Mouse (Mus musculus): Measurements from ENCODE around the gene Dscaml1. TPM values are rescaled to one million over a fixed set of nuclear protein-coding genes. Genes with fewer than 3 reads are reported as not detected.

The Dscaml1 gene
- polyA plus RNA-seq, 1 experiment from 2014 or later = 10.8 TPM

DNA sequence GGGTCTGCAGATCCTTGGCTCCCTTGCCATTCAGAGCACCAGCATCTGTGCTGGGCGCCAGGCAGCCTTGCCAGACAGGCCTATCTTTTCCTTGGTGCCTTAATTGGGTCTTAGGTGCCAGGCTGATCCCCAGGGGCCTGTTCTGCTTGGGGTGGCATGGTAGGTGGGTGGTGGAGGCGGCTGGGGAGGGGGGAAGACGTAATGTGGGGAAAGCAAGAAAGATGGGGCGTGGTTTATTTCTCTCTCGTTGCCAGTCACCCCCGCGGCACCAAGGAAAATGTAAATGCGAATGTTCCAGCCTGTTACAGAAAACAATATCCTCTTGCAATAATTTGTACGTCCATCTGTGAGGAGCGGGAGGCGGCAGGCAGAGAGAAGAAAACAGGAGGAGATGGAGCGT is 6.2 kb downstream of the Dscaml1 start:
- H3K9ac ChIP-seq (ENCODE audit: low read depth, low read length) = peak overlapping the region; percentile 58
- peaks cover 16% of the 10 kb centered on the region for H3K27me3 ChIP-seq (replicated peaks; ENCODE audit: control insufficient read depth, insufficient read depth, low read length)
- peak; percentile 15; the same call in 1 of the 2 replicates for ATAC-seq
- peak overlapping the region; percentile 78 for H3K4me2 ChIP-seq (ENCODE audit: low read length)
- 35% methylated on average over 12 of the region's 12 CpGs for WGBS
- H3K4me3 ChIP-seq (ENCODE audit: low read length) = peak overlapping the region; percentile 66
- H3K9me3 ChIP-seq (ENCODE audit: control insufficient read depth, low read length) = no peaks in the 10 kb centered on the region
- peak overlapping the region; percentile 83 for H3K27ac ChIP-seq (ENCODE audit: low read depth, low read length)
- no peaks in the 10 kb centered on the region for H3K36me3 ChIP-seq (ENCODE audit: control insufficient read depth, insufficient read depth, low read length)
- peaks cover 30% of the 10 kb centered on the region for H3K4me1 ChIP-seq (ENCODE audit: control insufficient read depth, insufficient read depth, low read depth, low read length)

DNA sequence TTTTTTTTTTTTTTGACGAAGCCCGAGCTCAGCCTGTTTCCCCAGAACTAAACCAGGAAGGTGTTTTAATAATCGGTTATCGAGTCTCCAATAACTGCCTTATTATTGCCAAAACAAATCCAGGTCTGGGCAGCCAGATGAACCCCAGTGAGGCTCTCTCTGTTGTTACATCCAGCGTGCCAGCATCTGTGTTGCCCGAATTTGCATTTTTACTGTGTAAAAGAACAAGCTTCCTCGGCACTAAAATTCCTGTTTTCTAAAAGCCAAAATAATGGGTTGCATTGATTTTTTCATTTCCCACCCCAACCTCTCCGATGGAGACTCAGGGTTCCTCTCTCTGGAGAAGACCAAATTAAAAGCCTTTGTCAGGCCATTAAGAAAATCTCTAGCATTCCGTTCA is 6.7 kb downstream of the Dscaml1 start:
- Histone ChIP-seq H3K4me3 (ENCODE audit: low read length) (peak overlapping the region; percentile 66), H3K27ac (ENCODE audit: low read depth, low read length) (peak overlapping the region; percentile 83), H3K9ac (ENCODE audit: low read depth, low read length) (peak overlapping the region; percentile 49), H3K36me3 (ENCODE audit: control insufficient read depth, insufficient read depth, low read length) (no peaks in the 10 kb centered on the region), H3K27me3 (replicated peaks; ENCODE audit: control insufficient read depth, insufficient read depth, low read length) (peaks cover 16% of the 10 kb centered on the region), H3K9me3 (ENCODE audit: control insufficient read depth, low read length) (no peaks in the 10 kb centered on the region), H3K4me1 (ENCODE audit: control insufficient read depth, insufficient read depth, low read depth, low read length) (peaks cover 30% of the 10 kb centered on the region), H3K4me2 (ENCODE audit: low read length) (peak overlapping the region; percentile 78)
- 35% methylated on average over 9 of the region's 9 CpGs for WGBS
- ATAC-seq = no peak

DNA sequence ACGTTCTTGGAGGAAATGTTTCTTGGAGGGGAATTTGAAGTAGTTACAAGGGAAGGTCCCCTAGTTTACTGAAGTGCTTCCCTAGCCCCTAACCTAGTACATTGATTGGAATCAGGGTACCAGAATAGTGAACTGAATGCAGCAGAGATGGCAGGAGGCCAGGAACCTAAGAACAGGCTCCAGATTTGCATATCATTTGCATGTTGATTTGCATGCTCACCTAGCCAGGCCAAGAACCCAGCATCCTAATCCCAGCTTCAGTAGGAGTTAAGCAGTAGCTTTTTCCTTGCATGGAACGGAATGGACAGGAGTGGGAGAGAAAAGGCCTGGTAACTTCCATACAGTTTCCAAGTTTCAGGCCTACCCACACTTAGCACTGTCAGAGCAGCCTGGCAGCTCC is 7.7 kb downstream of the Dscaml1 start:
- peak overlapping the region; percentile 6; the same call in 1 of the 2 replicates for H3K4me2 ChIP-seq (ENCODE audit: low read length)
- 51% methylated on average over 2 of the region's 2 CpGs for WGBS
- H3K27me3 ChIP-seq (replicated peaks; ENCODE audit: control insufficient read depth, insufficient read depth, low read length) = peaks cover 13% of the 10 kb centered on the region
- ATAC-seq = no peak
- H3K36me3 ChIP-seq (ENCODE audit: control insufficient read depth, insufficient read depth, low read length) = no peaks in the 10 kb centered on the region
- H3K4me3 ChIP-seq (ENCODE audit: low read length) = no peak overlapping the region
- H3K9ac ChIP-seq (ENCODE audit: low read depth, low read length) = no peak overlapping the region
- H3K9me3 ChIP-seq (ENCODE audit: control insufficient read depth, low read length) = no peaks in the 10 kb centered on the region
- H3K4me1 ChIP-seq (ENCODE audit: control insufficient read depth, insufficient read depth, low read depth, low read length) = peaks cover 30% of the 10 kb centered on the region
- peak overlapping the region; percentile 83; the same call in 1 of the 2 replicates for H3K27ac ChIP-seq (ENCODE audit: low read depth, low read length)

DNA sequence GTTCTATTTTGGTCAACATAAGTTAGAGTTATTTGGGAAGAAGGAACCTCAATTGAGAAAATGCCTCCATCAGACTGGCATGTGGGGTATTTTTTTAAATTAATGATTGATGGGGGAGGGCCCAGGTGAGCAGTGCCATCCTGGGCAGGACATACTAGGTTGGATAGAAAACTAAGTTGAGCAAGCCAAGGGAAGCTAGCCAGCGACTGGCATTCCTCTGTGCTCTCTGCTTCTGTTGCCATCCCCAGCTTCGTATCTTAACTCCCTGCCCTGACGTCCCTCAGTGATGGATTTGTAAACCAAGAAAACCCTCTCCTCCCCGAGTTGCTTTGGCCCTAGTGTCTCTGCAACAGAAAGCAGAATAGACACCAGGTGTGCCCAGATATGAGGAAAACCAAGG is 12.6 kb downstream of the Dscaml1 start:
- no peak for ATAC-seq
- Histone ChIP-seq H3K36me3 (ENCODE audit: control insufficient read depth, insufficient read depth, low read length) (no peaks in the 10 kb centered on the region), H3K4me3 (ENCODE audit: low read length) (no peak overlapping the region), H3K4me2 (ENCODE audit: low read length) (no peak overlapping the region), H3K4me1 (ENCODE audit: control insufficient read depth, insufficient read depth, low read depth, low read length) (peaks cover 16% of the 10 kb centered on the region), H3K27ac (ENCODE audit: low read depth, low read length) (no peak overlapping the region), H3K27me3 (replicated peaks; ENCODE audit: control insufficient read depth, insufficient read depth, low read length) (no peaks in the 10 kb centered on the region), H3K9me3 (ENCODE audit: control insufficient read depth, low read length) (no peaks in the 10 kb centered on the region), H3K9ac (ENCODE audit: low read depth, low read length) (no peak overlapping the region)
- 75% methylated on average over 4 of the region's 4 CpGs for WGBS

DNA sequence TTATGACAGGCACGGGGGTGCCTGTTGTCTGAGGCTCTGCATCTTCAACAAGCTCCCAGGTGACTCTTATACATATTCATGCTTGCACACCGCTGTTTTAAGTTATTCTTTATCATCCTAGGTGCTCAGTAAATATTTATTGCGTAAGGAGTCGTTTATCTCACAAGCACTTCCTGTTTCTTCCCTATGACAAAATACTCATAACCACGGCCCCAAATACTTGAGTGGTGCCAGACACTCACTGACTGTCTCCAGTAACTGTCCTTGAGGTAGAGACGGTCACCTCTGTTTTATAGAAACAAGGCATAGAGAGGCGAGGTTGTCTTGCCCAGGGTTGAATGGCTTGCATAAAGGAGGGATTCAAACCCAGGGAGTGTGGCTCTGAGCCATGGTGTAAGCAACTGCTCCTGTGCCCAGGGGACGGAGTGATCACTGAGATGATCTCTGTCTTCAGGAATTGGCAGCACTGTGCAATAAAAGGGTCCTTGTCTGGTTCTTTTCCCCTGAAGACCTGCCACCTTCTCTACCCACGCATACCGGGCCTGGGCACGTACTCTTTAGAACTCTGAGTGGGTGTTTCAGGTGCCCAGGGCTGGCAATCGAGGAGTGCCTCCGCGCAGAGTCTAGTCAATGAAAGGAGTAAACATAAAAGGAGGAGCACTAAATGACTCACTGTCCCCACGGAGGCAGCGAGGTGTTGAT is 13.8 kb downstream of the Dscaml1 start:
- no peak for ATAC-seq
- Histone ChIP-seq H3K4me1 (ENCODE audit: control insufficient read depth, insufficient read depth, low read depth, low read length) (peaks cover 11% of the 10 kb centered on the region), H3K36me3 (ENCODE audit: control insufficient read depth, insufficient read depth, low read length) (no peaks in the 10 kb centered on the region), H3K27ac (ENCODE audit: low read depth, low read length) (no peak overlapping the region), H3K4me2 (ENCODE audit: low read length) (no peak overlapping the region), H3K9ac (ENCODE audit: low read depth, low read length) (no peak overlapping the region), H3K9me3 (ENCODE audit: control insufficient read depth, low read length) (no peaks in the 10 kb centered on the region), H3K4me3 (ENCODE audit: low read length) (no peak overlapping the region), H3K27me3 (replicated peaks; ENCODE audit: control insufficient read depth, insufficient read depth, low read length) (no peaks in the 10 kb centered on the region)
- WGBS = 75% methylated on average over 16 of the region's 16 CpGs

DNA sequence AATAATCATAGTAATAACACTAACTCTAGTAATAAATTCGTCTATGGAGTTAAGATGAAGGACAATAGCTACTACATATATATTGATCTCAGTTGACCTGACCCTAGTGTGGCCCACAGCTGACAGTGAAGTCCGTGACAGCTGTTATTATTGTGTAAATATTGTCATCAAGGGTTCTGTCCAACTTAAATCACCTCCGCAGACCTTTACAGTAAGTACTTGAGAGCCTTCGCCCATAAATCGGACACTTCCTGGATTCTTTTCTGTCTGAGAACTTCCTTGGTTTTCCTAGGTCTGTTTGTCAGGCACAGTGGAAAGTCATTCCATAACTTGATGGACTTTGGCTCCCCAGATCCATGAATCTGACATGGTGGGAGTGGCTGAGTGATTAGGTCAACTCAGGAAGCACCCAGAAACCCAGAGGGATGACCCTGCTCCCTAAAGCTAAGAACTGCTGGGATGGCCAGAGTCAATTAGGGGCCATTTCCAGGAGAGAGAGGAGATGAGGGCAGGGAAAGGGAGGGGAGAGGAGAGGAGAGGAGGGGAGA is 17.9 kb downstream of the Dscaml1 start:
- Histone ChIP-seq H3K9ac (ENCODE audit: low read depth, low read length) (no peak overlapping the region), H3K4me1 (ENCODE audit: control insufficient read depth, insufficient read depth, low read depth, low read length) (peaks cover 9% of the 10 kb centered on the region), H3K4me2 (ENCODE audit: low read length) (no peak overlapping the region), H3K27me3 (replicated peaks; ENCODE audit: control insufficient read depth, insufficient read depth, low read length) (no peaks in the 10 kb centered on the region), H3K9me3 (ENCODE audit: control insufficient read depth, low read length) (no peaks in the 10 kb centered on the region), H3K36me3 (ENCODE audit: control insufficient read depth, insufficient read depth, low read length) (no peaks in the 10 kb centered on the region), H3K27ac (ENCODE audit: low read depth, low read length) (no peak overlapping the region), H3K4me3 (ENCODE audit: low read length) (no peak overlapping the region)
- WGBS = 87% methylated on average over 5 of the region's 5 CpGs
- ATAC-seq = no peak

DNA sequence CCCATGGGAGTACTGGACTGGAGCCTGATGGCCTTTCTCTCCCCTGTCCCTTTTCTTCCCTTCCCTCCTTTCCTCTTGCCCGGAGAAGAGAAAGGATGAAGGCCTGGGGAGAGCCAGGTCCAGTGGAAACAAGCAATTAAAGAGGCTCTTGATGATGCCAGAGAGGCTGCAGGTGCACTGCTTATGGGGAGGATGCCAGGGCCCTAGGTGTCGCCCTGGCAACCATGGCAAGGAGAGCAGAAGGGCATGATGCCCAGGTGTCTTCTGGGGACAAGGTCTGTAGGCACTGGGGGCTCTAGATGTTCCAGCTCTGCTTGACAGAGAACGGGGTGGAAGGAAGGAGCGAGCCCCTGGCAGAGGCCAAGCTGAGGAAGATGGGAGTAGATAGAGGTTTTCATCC is 23.2 kb downstream of the Dscaml1 start:
- Histone ChIP-seq H3K9me3 (ENCODE audit: control insufficient read depth, low read length) (no peaks in the 10 kb centered on the region), H3K4me1 (ENCODE audit: control insufficient read depth, insufficient read depth, low read depth, low read length) (peaks cover 5% of the 10 kb centered on the region; the same call in 1 of the 2 replicates), H3K36me3 (ENCODE audit: control insufficient read depth, insufficient read depth, low read length) (no peaks in the 10 kb centered on the region), H3K4me2 (ENCODE audit: low read length) (no peak overlapping the region), H3K9ac (ENCODE audit: low read depth, low read length) (no peak overlapping the region), H3K4me3 (ENCODE audit: low read length) (no peak overlapping the region), H3K27ac (ENCODE audit: low read depth, low read length) (no peak overlapping the region), H3K27me3 (replicated peaks; ENCODE audit: control insufficient read depth, insufficient read depth, low read length) (no peaks in the 10 kb centered on the region)
- WGBS = 81% methylated on average over 4 of the region's 4 CpGs
- ATAC-seq = no peak

DNA sequence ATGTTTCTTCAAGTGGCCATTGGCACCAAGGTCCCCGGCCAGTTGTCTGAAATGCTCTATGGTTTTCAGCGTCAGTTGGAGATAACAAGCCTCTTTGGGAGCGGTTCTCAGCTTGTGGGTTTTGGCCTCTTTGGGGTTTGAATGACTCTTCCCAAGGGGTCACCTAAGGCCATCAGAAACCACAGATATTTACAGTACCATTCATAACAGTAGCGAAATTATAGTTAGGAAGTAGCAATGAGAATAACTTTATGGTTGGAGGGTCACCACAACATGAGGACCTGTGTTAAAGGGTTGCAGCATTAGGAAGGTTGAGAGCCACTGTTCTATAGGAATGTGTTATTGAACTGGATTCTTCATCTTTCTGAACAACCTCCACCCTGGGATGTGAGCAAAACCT is 24.9 kb downstream of the Dscaml1 start:
- Histone ChIP-seq H3K27ac (ENCODE audit: low read depth, low read length) (no peak overlapping the region), H3K36me3 (ENCODE audit: control insufficient read depth, insufficient read depth, low read length) (no peaks in the 10 kb centered on the region), H3K9me3 (ENCODE audit: control insufficient read depth, low read length) (no peaks in the 10 kb centered on the region), H3K4me1 (ENCODE audit: control insufficient read depth, insufficient read depth, low read depth, low read length) (peaks cover 7% of the 10 kb centered on the region), H3K9ac (ENCODE audit: low read depth, low read length) (no peak overlapping the region), H3K27me3 (replicated peaks; ENCODE audit: control insufficient read depth, insufficient read depth, low read length) (no peaks in the 10 kb centered on the region), H3K4me3 (ENCODE audit: low read length) (no peak overlapping the region), H3K4me2 (ENCODE audit: low read length) (no peak overlapping the region)
- ATAC-seq = no peak
- 95% methylated on average over 4 of the region's 4 CpGs for WGBS

DNA sequence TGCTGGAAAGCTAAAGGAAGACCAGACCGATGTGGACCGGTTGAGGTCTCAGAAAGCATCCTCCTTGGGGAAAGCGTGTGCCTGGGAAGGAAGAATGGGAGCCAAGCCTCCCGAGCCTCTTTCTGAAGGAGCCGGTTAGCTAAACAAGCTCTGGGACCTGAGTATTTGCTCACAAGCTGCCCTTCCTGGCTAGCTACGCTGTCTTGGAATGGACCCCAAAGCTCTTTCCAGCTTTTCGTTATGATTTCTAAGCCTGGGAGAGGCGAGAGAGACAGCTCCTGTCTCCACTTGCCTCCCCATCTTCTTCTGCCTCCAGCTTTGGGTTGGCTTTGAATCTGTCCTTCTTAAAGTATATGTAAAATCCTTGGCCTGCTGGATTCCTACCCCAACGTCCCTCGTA is 27.6 kb downstream of the Dscaml1 start:
- Histone ChIP-seq H3K9me3 (ENCODE audit: control insufficient read depth, low read length) (no peaks in the 10 kb centered on the region), H3K36me3 (ENCODE audit: control insufficient read depth, insufficient read depth, low read length) (no peaks in the 10 kb centered on the region), H3K9ac (ENCODE audit: low read depth, low read length) (no peak overlapping the region), H3K4me2 (ENCODE audit: low read length) (no peak overlapping the region), H3K4me3 (ENCODE audit: low read length) (no peak overlapping the region), H3K4me1 (ENCODE audit: control insufficient read depth, insufficient read depth, low read depth, low read length) (peaks cover 7% of the 10 kb centered on the region), H3K27ac (ENCODE audit: low read depth, low read length) (peak overlapping the region; percentile 45; the same call in 1 of the 2 replicates), H3K27me3 (replicated peaks; ENCODE audit: control insufficient read depth, insufficient read depth, low read length) (no peaks in the 10 kb centered on the region)
- WGBS = 78% methylated on average over 10 of the region's 10 CpGs
- no peak for ATAC-seq

Measured in hindbrain, embryonic 16.5 days (tissue).